Mouse (Mus musculus) heart, postnatal 4 days (tissue): ENCODE measurements at regions not wholly inside any gene's neighbourhood (a gene's known extent, or its start where the extent isn't known, plus 50 kb on each side); places are given as distances from the start of the nearest gene placed in this dataset.

Source experiments
- DNase-seq: peaks from one replicate; pipeline ENCODE4 v3.0.0; 2021

DNA sequence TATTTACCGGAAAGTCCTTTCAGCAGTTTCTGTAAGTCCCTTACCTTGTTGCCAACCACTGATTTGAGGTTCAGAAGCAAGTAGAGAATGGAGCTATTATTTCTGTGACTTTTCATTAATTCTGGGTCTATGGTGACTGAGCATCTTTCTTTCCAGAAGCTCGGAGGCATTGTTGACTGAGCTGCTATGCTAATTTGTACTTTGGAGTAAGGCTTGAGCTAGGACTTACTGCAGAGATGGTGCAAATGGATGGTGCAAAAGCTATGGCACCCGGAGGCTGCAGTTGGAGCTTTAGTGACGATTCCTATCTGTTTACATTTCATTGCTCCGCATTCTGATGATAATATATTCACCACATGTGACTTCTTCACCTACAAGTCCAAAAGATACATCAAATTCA lies 266.2 kb downstream of the Spry2 start:
- no peak for DNase-seq

DNA sequence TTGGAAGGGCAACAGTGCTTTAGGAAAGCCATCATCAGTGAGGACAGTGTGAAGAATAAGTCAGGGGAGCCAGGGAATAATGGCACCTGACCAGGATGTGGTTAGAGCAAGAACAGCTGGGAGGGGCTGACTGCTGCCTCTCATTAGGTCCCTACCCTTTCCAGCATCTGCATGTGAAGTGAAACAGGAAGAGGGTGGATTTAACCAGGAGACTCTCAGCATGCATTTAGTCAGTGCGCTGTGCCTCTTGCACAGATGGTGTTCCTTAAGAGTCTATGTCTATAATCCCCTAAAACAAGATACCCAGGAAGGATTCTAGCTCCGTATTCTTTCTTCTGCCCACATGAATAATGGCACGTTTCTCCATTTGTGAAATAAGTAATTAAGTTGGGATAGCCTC lies 267.9 kb downstream of the Spry2 start:
- DNase-seq, result no peak

DNA sequence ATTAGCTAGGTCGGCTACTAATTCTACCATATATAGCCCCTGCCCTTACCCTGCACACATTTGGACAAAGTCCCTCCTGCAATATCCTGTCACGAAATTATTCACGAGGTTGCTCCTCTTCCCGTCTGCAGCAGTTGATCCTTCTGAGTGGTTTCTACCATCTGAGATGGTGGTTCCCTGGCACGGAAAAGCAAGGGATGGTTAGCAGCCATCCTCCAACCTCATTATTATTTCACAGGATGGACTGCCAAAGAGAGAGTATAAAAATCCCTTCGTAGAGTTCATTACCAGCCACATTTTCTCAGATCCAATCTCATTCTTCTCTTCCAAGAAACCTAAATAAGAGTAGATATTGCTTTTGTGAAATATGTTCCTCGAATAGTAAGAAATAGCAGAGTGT lies 272.2 kb downstream of the Spry2 start:
- DNase-seq, result no peak

DNA sequence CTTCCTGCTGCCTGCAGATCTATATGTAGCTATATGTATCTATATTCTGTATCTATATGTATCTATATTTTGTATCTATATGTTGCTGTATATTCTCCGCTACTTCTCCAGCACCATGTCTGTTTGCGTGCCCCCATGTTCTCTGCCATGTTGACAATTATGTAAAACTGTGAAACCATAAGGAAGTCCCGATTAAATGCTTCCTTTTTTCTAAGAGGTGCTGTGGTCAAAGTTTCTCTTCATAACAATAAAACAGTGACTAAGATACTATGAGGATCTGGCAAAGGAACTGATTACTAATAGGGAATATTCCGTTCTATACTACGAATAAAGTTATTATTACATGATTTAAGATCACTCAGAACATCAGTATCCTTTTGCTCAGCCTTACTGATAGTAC lies 274.5 kb downstream of the Spry2 start:
- no peak for DNase-seq

DNA sequence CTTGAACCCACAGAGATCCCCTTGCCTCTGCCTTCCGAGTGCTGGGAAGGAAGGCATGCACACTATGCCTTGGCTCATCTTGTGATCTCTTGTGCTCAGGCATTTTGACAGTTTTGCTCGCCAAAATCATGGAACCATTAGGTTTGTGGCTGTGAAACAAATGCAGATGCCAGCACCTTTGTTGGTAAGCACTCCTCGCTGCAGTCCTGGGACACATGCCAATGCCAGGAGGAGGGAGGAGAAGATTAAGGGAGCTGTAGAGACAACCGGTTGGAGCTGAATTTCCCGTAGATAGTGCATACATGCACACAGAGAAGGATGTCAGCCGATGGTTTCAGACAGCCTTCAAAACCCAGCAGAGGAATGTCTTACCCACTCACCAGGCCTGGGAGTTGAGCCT lies 275.5 kb downstream of the Spry2 start:
- peak; percentile 18 for DNase-seq

DNA sequence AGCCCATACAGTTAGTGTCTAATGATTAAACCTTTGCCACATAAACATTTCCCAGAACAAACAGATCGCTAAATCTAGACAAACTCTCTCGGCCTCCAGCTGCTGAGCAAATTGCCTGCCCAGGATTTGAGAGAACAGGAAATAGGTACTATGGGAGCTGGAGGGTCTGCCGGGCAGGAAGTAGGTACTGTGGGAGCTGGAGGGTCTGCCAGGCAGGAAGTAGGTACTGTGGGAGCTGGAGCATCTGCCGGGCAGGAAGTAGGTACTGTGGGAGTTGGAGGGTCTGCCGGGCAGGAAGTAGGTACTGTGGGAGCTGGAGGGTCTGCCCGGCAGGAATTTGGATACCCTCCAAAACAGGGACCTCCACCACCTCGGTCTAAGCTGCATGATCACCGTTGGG lies 277.2 kb downstream of the Spry2 start:
- DNase-seq, result no peak

DNA sequence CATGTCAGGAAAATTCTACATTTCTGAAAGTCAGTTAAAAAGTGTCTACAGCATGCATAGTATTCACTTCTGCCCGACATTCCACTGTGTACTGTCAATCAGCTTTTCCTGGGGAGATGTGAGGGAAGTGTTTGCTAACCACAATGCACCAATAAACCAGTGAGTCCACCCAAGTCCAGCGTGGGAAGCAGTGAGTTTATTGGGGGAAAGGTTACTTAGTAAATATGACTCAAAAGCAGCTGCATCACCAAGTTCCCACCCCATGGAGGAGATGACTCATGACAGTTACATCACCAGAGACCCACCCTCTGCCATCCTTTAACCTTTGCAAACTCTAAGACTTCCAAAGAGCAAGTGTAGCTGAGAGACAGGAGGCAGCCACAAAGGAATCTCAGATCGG lies 280.9 kb downstream of the Spry2 start:
- DNase-seq, result peak; percentile 9

DNA sequence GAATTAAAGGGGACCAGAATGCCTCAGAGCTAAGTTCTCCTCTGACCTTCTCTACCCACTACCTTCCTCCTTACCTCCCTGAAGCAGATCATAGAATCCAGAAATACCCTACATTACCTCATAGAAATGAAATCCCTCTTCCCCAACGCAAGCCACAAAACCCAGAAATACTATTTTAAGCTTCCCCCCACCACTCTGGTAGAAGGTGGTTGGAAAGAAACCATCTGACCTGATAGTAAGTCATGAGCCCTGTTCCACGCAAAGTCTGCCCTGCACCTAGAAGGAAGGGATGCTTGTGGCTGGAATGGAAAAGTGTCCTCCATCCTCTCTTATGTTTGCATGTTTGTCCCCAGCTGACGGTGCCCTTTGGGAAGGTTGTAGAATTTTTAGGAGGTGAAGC lies 283.8 kb downstream of the Spry2 start:
- no peak for DNase-seq

DNA sequence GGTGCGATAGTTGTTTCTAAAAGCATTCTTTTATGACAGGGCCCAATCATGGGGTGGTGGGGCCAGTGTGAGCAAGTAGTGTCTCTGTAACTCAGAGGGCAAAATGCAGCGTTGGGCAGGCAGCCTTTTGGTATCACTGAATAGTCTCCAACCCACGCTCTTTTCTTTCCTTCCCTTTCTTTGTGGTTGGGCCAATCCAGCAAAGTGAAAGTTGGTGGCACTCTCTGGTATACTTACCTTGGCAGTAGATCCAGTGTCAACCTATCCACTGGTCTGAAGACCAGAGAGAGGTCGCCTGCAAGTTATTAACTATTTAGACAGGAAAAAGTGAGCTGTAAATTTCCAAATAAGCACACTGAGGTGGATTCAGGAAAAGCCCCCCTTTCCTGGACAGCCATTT lies 287.8 kb downstream of the Spry2 start:
- no peak for DNase-seq

DNA sequence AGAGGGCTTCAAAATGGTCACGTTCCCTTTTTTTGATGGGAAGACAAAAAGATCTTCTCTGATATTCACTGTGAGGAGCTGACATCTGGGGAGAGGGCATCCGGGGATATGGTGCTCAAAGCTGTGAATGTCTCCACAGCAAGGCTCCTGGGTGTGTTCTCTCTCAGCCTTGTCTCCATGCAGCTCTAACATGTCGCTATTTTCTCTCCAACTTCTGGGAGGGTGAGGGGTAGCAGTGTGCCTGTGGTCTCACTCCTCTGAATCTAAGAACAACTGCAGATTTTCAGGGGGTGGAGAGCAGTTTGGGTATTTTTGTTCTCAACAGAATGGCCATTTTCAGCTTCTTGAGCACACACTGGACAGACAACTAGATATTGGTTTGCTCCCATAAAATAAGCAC lies 290.1 kb downstream of the Spry2 start:
- DNase-seq, result no peak

DNA sequence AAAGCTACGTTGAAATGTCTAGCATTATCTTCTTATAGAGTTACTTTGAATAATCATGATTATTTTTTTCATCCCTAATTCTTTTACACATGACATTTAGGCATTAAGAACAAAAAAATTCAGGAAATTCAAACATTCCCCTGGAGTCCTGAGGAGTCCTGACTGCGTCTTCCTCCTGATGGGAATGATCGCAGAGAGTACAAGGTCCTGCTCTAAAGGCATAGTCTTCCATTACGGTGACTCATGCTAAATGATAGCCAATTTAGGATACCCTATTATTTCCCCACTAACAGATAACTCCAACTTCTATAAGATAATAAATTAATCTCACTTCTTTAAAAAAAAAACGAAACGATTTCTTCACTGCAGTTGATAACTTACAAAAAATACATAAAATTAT lies 292.2 kb downstream of the Spry2 start:
- no peak for DNase-seq

DNA sequence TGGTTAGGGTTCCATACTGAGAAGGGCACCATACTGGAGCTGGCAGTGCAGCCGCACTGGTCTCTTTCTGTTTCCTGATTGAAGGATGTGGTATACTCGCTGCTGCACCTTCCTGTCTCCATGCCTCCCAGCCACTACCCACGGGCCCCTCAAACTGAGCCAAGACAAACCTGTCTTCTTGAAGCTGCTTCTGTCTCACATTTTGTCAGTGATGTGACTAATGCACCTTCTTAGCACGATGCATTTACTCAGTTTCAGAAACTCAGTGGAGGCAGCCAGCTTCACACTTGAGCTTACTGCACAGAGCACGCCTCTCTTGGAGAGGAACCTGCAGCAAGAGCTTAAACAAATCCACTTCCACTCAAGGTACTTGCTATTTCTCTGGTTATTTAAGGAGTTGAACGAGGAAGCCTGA lies 293.6 kb downstream of the Spry2 start:
- no peak for DNase-seq

DNA sequence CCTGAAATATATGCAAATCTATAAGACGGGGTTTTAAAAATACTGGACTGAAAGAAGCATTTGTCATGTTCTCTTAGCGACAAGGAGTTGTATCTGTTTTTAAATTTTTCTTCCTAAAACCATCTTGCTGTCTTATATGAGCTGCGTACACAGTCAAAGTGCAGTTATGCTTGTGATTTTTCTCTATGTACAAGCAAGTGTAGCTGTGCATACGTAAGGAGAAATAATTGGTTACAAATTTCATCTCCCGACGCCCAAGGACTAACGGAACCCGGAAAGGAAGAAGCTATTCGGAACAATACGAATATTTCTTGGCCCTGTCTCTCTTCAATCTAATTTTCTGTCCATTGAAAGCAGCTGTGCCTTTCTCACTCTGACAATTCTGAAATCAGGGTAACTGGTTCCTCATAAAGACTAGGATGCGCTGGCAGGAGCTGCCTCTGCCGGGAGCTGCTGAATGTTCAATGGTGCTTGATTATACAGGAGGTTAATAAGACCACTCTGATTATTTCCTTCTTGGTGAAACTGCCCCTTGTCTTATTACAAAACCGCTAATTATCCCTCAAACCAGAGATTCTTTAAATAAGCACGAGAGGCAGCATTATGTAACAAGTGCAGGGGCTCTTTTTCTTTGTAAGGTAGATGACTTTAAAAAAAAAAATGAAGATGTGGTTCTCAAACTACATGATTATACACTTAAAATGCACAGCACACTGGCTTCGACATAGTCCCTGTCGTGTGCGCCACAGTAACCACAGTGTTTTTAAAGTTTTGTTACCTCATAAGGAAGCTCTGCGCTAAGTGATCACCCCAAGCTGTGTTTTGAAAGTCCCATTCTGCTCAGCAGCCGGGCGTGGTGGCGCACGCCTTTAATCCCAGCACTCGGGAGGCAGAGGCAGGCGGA lies 296.8 kb downstream of the Spry2 start:
- no peak for DNase-seq

DNA sequence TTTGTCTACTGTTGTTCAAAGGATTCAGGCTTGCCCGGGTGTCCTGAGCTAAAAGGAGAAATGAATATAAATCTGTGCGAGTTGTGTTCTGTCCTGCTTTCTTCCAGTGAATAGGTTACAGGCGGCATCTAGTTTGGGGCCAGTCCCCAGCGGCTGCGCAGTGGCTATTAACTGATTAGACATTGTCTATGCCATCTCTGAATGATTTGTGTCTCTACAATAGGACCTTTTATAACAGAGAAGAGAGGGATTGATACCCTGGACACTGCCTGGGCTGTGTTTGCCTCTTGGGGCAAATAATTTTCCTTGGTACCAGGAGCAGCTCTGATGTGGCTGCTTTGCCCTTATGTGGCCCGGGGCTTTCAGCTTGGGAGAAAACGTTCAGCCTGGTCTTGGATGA lies 306.9 kb downstream of the Spry2 start:
- no peak for DNase-seq

DNA sequence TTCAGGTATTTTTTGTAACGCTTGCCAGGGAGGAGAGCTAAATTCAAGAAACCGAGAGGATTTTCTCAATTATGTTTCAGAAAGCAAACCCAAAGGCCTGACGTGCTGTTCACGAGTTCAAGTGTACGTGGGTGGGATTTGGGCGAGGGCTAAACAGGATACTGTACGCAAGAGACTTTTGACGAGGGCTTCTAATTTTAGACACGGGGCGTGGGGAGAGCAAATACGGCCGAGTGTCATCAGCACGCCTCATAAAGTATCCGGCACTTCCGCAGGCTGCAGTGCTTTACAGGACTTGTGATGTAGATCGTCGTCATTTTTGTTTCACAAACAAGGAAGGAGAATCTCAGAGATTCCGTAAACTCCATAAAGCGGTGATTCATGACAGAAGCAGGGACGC lies 307.4 kb downstream of the Spry2 start:
- DNase-seq, result peak; percentile 37

DNA sequence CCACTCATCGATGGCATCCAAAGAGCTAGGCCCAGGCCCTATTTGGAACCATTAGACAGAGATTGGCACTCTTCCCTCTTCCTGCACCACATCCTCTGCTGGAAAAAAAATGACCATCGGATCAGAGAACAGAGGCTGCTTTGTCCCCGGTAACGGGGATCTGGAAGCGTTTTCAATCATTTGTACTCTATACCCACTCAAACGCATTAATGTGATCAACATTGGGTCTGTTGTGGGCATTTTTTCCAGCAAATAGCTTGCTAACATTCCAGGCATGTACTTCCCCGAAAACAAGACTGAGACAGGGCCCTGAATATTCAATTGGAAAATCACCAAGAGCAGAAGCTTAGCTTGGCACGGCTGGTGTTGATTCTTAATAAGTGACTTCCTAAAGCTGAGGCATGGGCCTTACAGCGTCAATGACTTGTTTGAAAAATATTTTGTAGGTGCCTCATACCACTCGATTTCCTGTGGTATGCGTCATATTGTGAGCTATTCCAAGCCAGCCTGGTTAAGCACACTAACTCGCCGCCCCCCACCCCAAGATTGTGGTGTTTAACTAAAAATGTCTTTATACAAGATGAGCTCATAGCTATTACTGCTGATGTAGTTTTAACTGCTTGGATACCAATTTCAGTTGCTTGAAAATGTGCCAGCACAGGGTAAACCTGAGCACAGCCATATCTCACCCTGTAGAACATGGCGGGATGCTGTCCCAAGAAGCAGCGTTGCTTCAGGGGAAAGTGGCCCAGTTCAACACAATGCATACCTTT lies 308.0 kb downstream of the Spry2 start:
- DNase-seq, result peak; percentile 27

DNA sequence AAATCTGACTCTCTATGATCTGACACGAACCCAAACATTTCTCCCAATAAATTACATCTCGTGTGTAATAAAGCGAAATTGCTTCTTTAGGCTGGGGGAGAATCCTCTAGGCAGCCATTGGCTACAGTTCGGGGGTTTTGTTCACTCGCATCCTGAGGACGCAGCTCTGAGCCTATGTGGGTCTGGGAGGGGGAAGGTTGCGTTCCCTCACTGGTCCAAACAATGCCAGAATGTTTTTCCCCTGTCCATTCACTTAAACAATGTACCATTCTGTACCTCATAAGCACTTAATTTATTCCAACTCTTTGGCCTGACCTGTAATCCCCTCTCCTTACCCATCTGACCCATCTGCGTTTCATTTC lies 308.6 kb downstream of the Spry2 start:
- no peak for DNase-seq

DNA sequence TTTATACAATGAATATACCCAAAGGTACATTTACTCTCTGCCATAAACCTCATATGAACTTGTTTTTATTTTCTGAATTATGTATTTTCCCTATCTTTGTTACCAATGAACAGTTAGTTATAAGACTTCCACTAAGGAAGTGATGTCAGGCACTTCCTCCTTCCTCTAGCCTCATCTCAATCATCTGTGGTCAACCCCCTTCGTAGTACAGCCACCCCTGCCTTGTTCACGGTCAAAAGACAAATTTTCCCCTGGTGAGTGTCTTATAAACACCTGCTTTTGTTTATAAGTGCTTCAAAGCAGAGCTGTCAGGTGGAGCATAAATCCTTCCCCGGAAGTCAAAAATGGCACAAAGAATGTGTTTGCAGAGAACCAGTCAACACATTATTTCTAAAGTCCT lies 312.0 kb downstream of the Spry2 start:
- no peak for DNase-seq

DNA sequence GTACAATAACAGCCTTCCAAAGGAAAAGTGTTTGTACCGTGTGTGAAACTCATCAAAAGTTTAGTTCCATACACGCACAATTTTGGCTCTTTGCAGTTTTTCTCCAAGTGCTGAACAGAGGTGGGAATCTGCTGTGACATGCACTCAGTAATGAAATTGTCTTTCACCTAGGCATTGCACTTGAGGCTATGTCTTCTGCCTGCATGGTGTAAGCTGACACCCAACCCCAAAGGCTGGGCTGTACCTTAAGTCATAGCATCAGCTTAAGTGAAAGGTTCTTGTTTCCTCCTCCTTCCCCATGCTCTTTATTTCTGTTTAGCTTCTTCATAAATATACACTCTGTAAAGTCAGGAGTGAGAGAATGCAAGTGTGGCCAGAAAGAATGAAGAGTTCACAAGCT lies 313.1 kb downstream of the Spry2 start:
- DNase-seq, result no peak

DNA sequence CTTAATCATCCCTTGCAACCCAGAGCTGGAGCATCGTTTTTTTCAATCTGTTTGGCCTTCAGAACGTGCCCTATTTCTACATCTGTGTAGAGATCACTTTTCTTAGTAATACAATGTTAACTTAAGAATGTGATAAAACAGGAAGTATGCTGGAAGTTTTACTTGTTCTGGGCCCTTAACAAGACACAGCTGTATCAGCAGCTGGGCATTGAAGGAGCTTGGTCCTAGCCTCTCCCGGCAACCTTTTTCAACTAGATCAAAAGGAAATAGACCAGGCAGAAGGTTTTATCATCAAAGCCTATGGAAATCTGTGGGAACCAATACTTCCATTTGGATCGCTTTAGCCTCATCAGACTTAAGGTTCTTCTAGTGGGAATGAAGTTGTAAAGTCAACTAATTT lies 317.9 kb downstream of the Ndfip2 start:
- DNase-seq, result no peak

DNA sequence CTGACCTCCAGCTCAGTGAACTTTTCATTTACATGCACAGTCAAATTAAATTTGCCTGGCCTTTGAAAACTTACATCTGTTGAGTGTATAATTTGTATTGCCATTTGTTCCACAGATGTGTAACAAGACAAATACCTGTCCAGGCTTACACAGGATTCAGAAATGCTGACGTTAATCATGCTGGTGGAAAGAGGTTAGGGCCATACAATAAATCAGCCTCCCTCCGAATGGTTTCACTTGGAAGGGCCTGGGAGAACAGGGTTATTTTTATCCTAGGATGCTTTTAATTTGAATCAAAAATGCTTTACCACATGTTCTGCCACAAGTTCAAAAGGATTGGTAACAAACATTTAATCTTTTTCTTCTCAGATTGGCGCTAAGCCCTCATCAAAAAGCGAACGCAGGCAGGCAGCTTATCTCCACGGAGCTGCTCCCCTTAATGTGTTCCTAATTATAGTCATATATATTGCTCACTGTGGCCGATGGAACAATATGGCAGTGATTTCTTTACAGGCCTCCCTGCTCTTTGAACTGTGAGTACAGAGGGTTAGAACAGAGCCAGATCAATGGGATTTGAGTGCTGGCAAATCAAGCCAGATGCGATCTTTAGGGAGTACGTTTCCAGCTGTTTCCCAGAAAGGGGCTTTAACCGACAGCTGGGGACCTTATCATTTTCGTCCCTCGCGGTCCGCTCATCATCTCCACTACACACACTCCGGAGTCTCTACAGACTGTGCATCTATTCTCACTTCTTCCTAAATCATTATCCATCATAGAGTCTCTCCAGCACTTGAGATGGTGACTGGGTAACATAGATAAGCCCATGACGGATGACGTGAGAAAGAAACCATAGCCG lies 313.9 kb downstream of the Ndfip2 start:
- no peak for DNase-seq

DNA sequence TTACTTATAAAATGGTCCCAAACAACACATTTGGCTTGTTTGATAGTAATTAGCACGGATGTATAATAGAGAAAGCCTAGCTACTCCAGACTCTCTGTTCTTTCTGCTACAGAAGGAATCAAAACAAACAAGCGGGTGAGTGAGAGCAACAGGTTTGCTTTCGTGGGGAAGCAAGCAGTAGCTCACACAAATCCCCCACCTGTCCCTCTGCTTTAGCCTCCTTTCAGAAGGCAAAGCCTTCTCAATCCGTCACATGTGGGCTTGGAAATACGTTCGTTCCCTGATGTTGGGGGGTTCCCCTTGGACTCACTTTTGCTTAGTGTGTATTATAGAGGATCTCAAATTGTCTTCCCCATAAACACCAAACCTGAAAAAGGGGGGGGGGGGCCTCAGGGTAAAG lies 311.8 kb downstream of the Ndfip2 start:
- DNase-seq, result no peak

DNA sequence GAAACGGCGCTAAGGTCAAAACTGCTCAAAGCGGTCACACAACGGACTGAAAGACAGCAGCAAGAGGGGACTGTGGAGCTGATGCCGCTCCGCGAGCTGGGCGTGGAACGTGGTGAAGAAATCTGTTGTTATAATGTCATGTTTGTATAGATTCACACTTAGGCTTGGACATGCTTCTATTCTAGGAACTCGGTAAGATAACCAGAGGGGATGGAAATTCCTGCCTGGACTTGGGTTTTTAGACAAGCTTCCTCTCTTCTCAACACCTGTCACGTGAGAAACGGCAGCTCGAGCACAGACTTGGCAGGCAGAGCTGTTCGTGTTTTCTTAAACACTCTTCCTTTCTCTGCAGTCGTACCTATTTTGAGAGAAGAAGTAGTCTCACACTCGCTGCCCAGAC lies 307.5 kb downstream of the Ndfip2 start:
- peak; percentile 32 for DNase-seq
